Mouse (Mus musculus) ES-Bruce4 (cell line): ENCODE results near the gene Rnf135.

ENCODE experiments used
- CTCF ChIP-seq: IDR thresholded peaks from one replicate; pipeline ENCODE4 v1.8.1; 2011; ENCODE audit warnings: low read depth, low read length
- EP300 ChIP-seq: IDR thresholded peaks from 2 replicates; pipeline ENCODE4 v1.6.1; 2011; ENCODE audit warnings: low read depth, low read length; ENCODE audit not compliant: insufficient read depth
- POLR2A ChIP-seq: IDR thresholded peaks from one replicate; pipeline ENCODE4 v1.8.1; 2011; ENCODE audit warnings: low read length; ENCODE audit not compliant: insufficient read depth

- TF ChIP-seq EP300 (no peak), CTCF (peak; percentile 48), POLR2A (no peak)
Observed at GRCm38 (mm10) chr11:80200326-80200725, 16.7 kb downstream of the Rnf135 start.
